Mouse (Mus musculus) erythroblast, embryonic 14.5 days (primary cell): ENCODE results near the gene Utp11.

Experiments used
- GATA1 ChIP-seq: IDR thresholded peaks from 2 replicates; pipeline ENCODE4 v1.6.1; 2012; ENCODE audit warnings: low read length, inconsistent platforms, mixed read lengths
- TAL1 ChIP-seq: IDR thresholded peaks from 3 replicates; pipeline ENCODE4 v1.6.1; 2012; ENCODE audit warnings: low read length, inconsistent platforms, mixed read lengths

- TF ChIP-seq GATA1 (no peak), TAL1 (no peak)
These were observed 23.2 kb downstream of the Utp11 start for GRCm38 (mm10) chr4:124670232-124670631.
